Mouse (Mus musculus): ENCODE measurements around the gene Fndc3b.

DNA sequence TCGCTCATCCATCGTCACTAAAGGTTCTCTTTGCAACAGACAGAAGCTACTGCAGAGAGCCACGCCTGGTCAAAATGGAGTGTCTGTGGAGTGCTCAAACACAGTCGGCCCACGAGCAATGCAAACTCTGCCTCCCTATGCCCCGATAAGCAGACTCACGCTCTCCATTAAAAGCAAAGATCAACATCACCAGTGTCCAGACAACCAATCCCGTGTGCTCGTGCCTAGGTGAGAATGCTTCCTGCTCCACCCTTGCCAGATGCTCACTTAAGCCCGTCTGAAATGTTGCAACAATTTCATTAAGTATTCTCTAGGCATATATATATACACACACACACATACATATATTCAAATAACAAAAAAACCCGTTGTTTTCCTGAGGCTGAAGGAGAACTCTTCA lies 56.1 kb downstream of the Fndc3b start:
- TF ChIP-seq GATA1 (IDR thresholded peaks at IDR 0.05; ENCODE audit: borderline replicate concordance, low read length) (no peak), FLI1 (IDR thresholded peaks at IDR 0.05; ENCODE audit: low read length) (no peak)
